Mouse (Mus musculus): ENCODE measurements around the gene Cyp21a1.
"Not testable (repeated sequence)": the region's sequence is repeated elsewhere in the genome, so short reads cannot be mapped to it uniquely, and the experiment has no call there.

Gene Cyp21a1

GRCm38 (mm10) chr17:34804301-34804700, at the start of gene Cyp21a1:
Cyp21a1 (minus strand) TSS chr17:34804561.
- peak in 1 of 2 experiments; percentile 18 for DNase-seq

DNA sequence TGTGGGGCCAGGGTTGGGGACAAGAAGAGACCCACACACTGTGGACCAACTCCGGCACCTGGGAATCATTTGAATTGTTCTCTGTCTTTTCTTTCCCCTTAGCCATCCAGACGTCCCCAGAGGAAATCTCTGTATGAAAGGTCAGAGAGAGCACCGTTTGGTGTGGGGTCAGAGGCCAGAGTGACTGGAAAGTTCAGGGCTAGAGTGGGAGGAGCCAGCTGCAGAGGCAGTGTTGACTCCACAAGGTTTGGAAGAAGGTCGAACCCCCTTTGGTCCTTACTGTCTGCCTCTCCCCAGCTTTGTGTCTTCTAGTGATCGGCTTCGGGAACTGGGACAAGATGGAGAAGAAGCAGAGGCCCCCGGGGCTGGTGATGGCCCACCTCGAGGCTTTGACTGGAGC, 49.1 kb upstream of the Cyp21a1 start:
- no peak for DNase-seq

DNA sequence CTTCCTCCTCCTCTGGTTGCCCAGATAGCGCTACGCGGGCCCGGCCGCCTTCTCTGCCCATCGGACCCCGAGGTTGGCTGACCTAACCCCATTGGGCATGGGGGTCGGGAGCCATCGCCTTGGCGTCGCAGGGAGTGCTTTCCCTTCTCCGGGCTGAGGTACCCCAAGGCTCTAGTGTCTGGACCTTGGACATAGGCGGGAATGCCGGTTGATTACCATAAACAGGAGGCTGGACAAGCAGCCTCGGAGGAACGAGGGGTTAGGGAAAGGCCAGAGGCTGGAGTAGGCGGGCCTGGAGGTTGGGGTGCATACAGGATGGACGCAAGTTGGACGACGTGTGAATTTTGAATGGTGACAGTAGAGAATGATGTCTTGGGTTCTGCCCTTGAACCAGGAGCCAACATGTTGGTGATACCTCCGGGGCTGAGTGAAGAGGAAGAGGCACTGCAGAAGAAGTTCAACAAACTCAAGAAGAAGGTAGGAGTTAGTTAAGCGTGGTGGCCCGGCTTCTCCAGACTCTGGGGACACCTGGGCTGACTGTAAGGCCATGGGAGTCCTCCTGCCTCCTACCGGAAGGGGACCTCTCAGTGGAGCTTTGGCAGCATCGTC, 46.3 kb upstream of the Cyp21a1 start:
- peak in 1 of 2 experiments; percentile 20 for DNase-seq

GRCm38 (mm10) chr17:34849722-34850516, 45.6 kb upstream of the Cyp21a1 start, which contains the start of the genes Skiv2l and Nelfe:
Skiv2l (minus strand) TSS chr17:34850210.
Nelfe (plus strand) TSS chr17:34850391.
- peak; percentile 98 for DNase-seq

DNA sequence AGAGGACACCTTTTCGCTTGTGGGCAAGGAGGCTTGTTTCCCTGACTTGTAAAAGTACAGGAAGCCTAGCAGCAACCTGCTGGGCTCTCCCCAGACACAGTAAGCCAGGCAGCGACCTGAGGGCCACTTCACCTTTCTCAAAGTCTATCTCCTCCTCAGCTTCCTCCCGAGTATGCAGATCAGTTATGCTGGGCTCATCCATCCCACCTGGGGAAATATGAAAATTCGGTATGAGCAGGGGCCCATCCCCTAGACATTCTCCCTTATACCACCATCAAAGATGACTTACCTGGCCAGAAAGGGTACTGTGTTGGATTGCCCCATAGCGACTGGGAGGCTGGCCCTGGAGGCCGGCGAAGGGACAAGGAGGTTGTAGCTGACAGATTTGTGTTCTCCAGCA, 43.3 kb upstream of the Cyp21a1 start:
- no peak for DNase-seq

GRCm38 (mm10) chr17:34847192-34847591, 42.8 kb upstream of the Cyp21a1 start:
- DNase-seq, result no peak

GRCm38 (mm10) chr17:34844884-34845283, 40.5 kb upstream of the Cyp21a1 start:
- peak in 1 of 2 experiments; percentile 24 for DNase-seq

DNA sequence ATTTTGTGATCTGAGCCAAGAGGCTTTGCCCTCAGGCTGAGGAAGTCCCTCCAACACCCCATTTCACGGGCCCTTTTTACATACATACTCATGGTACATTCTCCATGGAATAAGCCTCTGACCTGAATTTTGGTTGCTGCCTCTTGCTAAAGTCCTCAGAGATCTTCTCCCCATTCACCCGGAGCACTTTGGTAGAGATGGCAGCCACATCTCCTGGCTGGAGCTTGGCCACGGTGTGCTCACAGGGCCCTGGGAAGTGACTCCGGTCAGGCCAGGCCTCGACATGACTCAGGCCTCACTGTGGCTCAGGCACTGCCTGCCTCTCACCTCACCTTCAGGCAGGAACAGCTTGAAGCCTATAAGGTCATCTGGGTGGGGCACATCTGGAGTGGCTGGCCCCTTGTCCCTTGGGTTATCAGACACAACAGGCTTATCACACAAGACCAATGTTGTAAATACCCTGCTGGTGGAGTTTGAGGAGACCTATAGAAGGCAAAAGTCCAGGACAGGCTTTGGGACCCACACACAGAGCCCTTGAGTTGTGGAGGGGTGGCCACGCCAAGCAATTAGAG, 36.5 kb upstream of the Cyp21a1 start:
- no peak for DNase-seq

DNA sequence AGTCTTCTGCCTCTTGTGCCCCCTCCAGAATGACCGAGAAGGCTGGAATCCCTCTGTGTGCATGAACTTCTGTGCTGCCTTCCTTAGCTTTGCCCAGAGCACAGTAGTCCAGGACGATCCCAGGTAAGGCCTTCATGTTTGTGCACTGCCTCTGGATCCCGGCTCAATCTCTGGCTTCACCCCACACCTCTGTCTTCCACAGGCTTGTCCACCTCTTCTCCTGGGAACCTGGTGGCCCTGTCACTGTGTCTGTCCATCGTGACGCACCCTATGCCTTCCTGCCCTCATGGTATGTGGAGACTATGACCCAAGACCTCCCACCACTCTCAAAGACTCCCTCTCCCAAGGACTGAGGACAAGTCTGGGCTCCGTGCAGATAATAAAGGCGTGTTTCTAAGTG, 34.4 kb upstream of the Cyp21a1 start:
- no peak for DNase-seq

- DNase-seq, result peak in 1 of 2 experiments; percentile 18
Measured at GRCm38 (mm10) chr17:34837464-34838324, 33.3 kb upstream of the Cyp21a1 start.

GRCm38 (mm10) chr17:34836856-34837221, 32.5 kb upstream of the Cyp21a1 start, which contains the start of the genes Stk19 and Dxo:
Stk19 (minus strand) TSS chr17:34836945.
Dxo (plus strand) TSS chr17:34837019.
- DNase-seq, result peak; percentile 97

DNA sequence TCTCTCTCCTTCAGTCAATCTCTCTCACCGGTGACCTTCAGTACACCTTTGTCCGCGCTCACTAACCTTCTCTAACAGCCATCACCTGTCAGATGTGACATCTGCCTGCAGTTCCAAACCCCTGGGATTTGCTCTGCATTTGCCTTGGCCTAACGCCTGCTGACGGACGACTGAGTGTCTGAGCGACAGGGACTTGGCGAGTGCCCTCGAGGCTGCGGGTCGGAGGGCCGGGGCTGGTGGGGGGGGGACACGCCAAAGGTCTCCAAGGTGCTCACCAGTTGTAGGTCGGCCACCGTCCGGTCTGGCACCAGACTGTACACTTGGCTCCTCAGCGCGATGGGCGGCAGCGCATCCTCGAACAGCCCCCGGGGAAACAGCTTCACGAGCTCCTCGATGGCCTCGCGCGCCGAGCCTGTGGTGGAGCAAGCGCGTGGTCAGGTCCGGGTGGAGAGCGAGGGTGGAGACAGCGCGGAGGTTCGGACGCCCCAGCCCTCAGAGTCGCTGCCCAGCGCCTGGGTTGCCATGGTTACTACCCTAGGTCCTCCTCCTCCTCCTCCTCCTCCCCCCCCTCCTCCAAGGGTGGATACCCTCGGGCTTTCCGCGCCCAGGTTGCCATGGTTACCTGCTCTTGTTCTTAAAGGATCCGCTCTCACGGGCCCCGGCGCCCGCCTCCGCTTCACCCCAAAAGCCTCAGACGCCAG, 31.9 kb upstream of the Cyp21a1 start:
- DNase-seq, result no peak

DNA sequence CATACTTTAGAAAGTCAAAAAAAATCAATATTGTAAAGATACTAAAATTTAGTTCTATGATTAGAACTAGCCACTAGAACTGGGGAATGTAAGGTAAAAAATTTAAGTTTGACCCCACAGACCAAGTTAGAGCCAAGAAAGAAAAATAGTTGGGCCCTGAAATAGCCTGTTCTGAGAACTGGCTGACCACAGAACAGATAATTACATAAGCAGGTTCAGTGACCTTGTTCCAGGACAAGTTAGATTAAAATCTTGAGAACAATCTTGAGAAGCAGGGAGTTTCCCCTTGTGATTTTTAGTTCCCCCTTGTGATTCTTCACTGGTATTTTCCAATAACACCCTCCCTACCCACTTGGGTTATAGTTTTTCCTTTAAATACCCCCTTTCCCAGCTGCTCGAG, 26.4 kb upstream of the Cyp21a1 start:
- DNase-seq, result not testable (repeated sequence)

DNA sequence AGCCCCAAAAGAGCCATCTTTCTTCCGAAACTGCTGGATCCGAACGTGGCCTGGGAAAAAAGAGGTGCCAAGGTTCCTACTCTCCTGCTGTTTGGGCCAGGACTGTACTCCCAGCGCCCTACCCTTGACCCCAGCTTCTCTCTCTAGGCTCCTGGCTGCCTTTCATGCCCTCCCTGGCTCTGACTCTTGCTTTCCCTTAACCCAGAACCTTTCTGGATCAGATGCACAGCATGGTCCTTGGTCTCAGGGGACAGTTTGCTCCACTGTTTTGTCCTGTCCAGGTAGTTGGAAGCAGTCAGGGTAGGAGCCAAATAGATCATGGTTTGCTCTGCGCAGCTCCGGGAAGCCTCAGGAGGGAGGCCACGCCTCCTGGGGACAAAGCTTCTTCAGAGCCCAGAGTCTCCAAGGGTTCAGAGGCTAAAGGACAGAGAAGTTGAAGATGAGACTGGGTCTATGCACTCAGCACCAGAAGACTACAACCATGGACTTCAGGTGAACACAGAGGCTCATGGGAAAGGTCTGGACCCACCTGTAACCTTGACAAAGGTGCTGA, 10.5 kb upstream of the Cyp21a1 start:
- no peak for DNase-seq

DNA sequence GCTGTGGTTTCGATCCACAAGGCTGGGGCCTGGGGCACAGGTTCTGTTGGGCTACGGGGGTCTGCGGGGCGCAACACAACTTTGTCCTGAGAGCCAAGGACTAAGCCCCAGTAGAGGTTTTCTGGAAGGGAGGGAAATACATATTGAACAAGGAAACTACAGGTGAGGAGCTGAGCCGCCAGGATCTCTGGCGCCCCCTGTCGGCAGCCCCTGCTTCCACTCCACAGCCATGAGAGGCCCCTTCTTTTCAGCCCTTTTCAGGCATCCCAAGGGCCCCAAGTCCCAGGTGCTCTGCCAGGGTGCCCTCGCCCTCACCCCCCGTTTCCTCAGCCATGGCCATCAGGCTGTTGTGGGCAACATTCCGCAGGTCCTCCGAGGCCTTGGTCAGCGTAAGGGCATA, 9.4 kb upstream of the Cyp21a1 start:
- DNase-seq, result peak in 1 of 2 experiments; percentile 37

- peak in 1 of 2 experiments; percentile 20 for DNase-seq
Measured at GRCm38 (mm10) chr17:34811275-34811674, 6.9 kb upstream of the Cyp21a1 start.

- not testable (repeated sequence) for DNase-seq
Measured at GRCm38 (mm10) chr17:34810811-34811210, 6.5 kb upstream of the Cyp21a1 start.

DNA sequence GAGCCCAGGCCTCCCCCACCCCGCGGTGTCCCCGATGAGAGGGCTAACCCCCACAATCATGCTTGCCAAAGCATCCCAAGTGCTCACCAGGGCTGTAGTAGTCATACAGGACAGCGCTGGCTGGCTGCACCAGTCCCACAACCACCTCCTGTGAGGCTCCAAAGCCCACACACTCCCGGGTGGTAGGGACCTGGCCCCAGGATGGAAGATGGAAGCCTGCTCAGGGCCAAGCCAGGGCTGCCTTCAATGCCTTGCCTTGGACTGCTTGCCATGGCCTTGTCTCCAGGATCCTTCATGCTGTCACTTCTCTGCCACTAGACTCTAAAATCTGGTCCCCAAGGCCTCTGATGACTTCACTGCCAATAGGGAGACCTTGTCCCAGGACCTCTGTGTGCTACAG, 6.0 kb upstream of the Cyp21a1 start:
- DNase-seq, result peak in 1 of 2 experiments; percentile 20

- peak in 1 of 2 experiments; percentile 13 for DNase-seq
Measured at GRCm38 (mm10) chr17:34808599-34809205, 4.3 kb upstream of the Cyp21a1 start.

DNA sequence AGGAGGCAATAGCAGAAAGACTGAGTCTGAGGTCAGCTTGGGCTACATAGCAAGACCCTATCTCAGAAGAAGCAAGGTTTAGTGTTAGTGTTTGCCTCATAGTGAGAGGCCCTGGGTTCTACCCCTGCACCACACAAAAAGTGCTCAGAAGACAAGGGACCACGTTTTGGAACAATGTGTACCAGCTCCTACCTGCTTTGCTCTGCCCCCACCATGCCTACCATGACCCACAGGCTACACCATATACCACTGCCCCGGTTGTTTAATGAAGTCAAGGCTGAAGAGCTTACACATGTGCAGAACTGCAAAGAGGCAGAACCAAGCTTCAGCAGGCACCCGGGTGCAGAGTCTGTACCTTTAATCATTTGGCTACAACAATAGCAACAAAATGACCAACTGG, 2.8 kb upstream of the Cyp21a1 start:
- DNase-seq, result no peak

DNA sequence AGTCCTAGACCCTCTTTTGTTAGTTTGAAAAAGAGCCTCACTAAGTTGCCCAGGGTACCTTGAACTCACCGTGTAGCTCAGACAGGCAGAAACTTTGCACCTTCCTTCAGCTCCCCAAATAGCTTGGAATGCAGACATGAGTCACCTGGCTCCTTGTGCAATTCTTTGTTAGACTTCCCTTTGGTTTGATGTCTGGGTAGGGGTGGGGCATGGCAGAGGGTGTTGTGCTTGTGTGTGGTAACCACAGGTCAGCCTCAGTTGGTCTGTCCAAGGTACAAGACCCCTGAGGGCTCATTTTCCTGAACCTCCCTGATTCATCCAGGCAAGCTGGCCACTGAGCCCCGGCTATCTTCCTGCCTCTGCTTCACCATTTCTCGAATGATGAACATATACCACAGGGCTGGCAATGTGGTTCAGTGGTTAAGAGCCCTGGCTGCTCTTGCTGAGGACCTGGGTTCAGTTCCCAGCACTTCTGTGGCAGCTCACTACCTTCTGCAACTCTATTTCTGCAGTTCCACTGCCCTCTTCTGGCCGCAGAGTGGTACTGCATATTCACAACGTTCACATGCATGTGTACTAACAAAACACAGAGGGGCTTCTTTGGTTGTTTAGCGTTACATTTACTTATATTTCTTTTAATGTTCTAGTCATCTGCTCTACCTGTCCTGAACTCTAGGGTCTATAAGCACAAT, 656 bp upstream of the Cyp21a1 start:
- no peak for DNase-seq
